Mouse (Mus musculus): Measurements from ENCODE around the gene Ngf. TPM values are rescaled to one million over a fixed set of nuclear protein-coding genes. Genes with fewer than 3 reads are reported as not detected.

Gene Ngf
- polyA plus RNA-seq, 1 experiment from 2014 or later, result 0.92 TPM

- no peak overlapping the region for H3K9ac ChIP-seq (replicated peaks)
These were observed 51.3 kb downstream of the Ngf start for GRCm38 (mm10) chr3:102521061-102521460.

DNA sequence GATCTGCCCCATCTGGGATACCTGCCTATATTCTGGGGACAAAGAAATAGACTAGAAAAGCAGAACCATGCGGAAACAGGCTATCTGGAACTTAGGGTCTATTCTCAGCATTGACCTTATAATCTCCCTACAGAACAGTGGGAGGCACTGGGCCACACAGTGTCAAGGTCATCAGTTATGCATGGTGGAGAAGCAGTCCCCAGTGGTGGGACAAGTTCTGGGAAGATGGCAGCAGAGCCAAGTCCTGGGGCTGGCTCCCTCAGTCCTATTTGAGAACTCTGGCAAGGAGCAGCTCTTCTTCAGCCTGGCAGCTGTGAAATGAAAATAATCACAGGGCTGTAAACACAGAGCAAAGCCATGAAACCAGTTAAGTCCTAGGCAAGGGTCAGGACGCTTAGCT lies 54.0 kb downstream of the Ngf start:
- Histone ChIP-seq H3K36me3 (replicated peaks; ENCODE audit: insufficient read depth, low read length) (no peaks in the 10 kb centered on the region), H3K4me2 (ENCODE audit: low read depth, low read length) (no peak overlapping the region), H3K4me3 (ENCODE audit: low read depth, low read length) (no peak overlapping the region), H3K4me1 (ENCODE audit: insufficient read depth) (no peaks in the 10 kb centered on the region), H3K27ac (ENCODE audit: low read depth) (no peak overlapping the region), H3K27me3 (ENCODE audit: insufficient read depth, low read length) (no peaks in the 10 kb centered on the region), H3K9ac (replicated peaks) (no peak overlapping the region), H3K9me3 (ENCODE audit: low read length) (no peaks in the 10 kb centered on the region)
- DNase-seq (no peak), ATAC-seq (no peak)
- 64% methylated on average over 2 of the region's 2 CpGs for WGBS (ENCODE audit: insufficient replicate concordance)
- TF ChIP-seq EP300 (IDR thresholded peaks at IDR 0.05; ENCODE audit: low read depth) (no peak), CTCF (IDR thresholded peaks at IDR 0.05; ENCODE audit: low read depth) (no peak)

More at GRCm38 (mm10) chr3:102521061-102521460, 51.3 kb downstream of the Ngf start:
- no peak for DNase-seq
- 71% methylated on average over 5 of the region's 5 CpGs for WGBS (ENCODE audit: insufficient replicate concordance)
- Histone ChIP-seq H3K27me3 (ENCODE audit: insufficient read depth, low read length) (no peaks in the 10 kb centered on the region), H3K4me1 (ENCODE audit: insufficient read depth) (no peaks in the 10 kb centered on the region), H3K27ac (ENCODE audit: low read depth) (no peak overlapping the region), H3K4me2 (ENCODE audit: low read depth, low read length) (no peak overlapping the region), H3K36me3 (replicated peaks; ENCODE audit: insufficient read depth, low read length) (no peaks in the 10 kb centered on the region), H3K4me3 (ENCODE audit: low read depth, low read length) (no peak overlapping the region), H3K9me3 (ENCODE audit: low read length) (no peaks in the 10 kb centered on the region)
- TF ChIP-seq EP300 (IDR thresholded peaks at IDR 0.05; ENCODE audit: low read depth) (no peak), CTCF (IDR thresholded peaks at IDR 0.05; ENCODE audit: low read depth) (no peak)
- no peak for ATAC-seq

GRCm38 (mm10) chr3:102524951-102525350 lies 55.2 kb downstream of the Ngf start:
- ATAC-seq (no peak), DNase-seq (no peak)
- Histone ChIP-seq H3K9ac (replicated peaks) (no peak overlapping the region), H3K36me3 (replicated peaks; ENCODE audit: insufficient read depth, low read length) (no peaks in the 10 kb centered on the region), H3K9me3 (ENCODE audit: low read length) (no peaks in the 10 kb centered on the region), H3K4me3 (ENCODE audit: low read depth, low read length) (no peak overlapping the region), H3K4me2 (ENCODE audit: low read depth, low read length) (no peak overlapping the region), H3K4me1 (ENCODE audit: insufficient read depth) (no peaks in the 10 kb centered on the region), H3K27me3 (ENCODE audit: insufficient read depth, low read length) (no peaks in the 10 kb centered on the region), H3K27ac (ENCODE audit: low read depth) (no peak overlapping the region)
- WGBS (ENCODE audit: insufficient replicate concordance), result 68% methylated on average over 7 of the region's 7 CpGs
- no peak for TF ChIP-seq CTCF (IDR thresholded peaks at IDR 0.05; ENCODE audit: low read depth)
- no peak for TF ChIP-seq EP300 (IDR thresholded peaks at IDR 0.05; ENCODE audit: low read depth)

DNA sequence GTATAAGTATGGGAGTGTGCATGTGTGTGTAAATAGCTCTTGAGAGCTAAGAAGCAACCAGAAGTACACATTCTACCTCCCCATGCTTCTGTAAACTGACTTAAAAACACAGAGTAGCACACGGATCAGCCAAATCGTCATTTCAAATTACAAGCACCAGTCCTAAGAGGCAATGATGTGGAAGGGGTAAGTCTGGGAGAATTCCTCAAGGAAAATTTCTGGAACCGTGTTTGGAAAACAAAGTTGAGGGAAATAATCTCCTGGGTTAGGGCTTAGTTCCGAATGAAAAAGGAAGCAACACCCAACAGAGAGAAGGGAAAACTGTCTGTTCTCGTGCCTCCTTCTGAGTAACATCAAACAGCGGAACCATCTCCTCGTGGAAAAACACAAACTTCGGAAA lies 56.1 kb downstream of the Ngf start:
- no peak for TF ChIP-seq EP300 (IDR thresholded peaks at IDR 0.05; ENCODE audit: low read depth)
- TF ChIP-seq CTCF (IDR thresholded peaks at IDR 0.05; ENCODE audit: low read depth), result no peak
- no peaks in the 10 kb centered on the region for H3K27me3 ChIP-seq (ENCODE audit: insufficient read depth, low read length)
- no peak overlapping the region for H3K9ac ChIP-seq (replicated peaks)
- H3K4me1 ChIP-seq (ENCODE audit: insufficient read depth), result no peaks in the 10 kb centered on the region
- no peaks in the 10 kb centered on the region for H3K36me3 ChIP-seq (replicated peaks; ENCODE audit: insufficient read depth, low read length)
- no peaks in the 10 kb centered on the region for H3K9me3 ChIP-seq (ENCODE audit: low read length)
- H3K27ac ChIP-seq (ENCODE audit: low read depth), result no peak overlapping the region
- DNase-seq (no peak), ATAC-seq (no peak)
- 64% methylated on average over 8 of the region's 8 CpGs for WGBS (ENCODE audit: insufficient replicate concordance)
- no peak overlapping the region for H3K4me3 ChIP-seq (ENCODE audit: low read depth, low read length)
- H3K4me2 ChIP-seq (ENCODE audit: low read depth, low read length), result no peak overlapping the region

DNA sequence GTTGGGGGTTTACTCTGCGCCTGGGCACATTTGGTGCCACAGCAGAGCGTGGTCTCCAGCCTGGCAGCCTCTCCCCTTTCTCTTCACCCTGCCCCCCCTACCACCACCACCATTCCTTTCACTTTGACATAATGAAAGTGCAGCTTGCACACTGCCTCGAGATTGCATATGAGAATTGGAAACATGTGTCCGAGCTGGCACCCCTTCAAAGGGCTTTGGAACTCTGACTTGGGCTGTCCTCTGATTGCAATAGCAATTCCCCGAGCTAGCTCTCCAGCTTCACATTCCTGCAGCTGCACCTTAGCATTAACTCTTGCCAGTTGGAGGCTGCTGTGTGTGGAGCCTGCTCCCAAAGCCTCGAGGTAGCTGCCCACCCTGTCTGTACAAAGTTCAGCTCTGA lies 56.8 kb downstream of the Ngf start:
- no peaks in the 10 kb centered on the region for H3K4me1 ChIP-seq (ENCODE audit: insufficient read depth)
- H3K9me3 ChIP-seq (ENCODE audit: low read length), result no peaks in the 10 kb centered on the region
- DNase-seq (no peak), ATAC-seq (no peak)
- H3K4me2 ChIP-seq (ENCODE audit: low read depth, low read length), result no peak overlapping the region
- no peak overlapping the region for H3K4me3 ChIP-seq (ENCODE audit: low read depth, low read length)
- no peaks in the 10 kb centered on the region for H3K27me3 ChIP-seq (ENCODE audit: insufficient read depth, low read length)
- no peak overlapping the region for H3K9ac ChIP-seq (replicated peaks)
- TF ChIP-seq EP300 (IDR thresholded peaks at IDR 0.05; ENCODE audit: low read depth), result no peak
- no peak for TF ChIP-seq CTCF (IDR thresholded peaks at IDR 0.05; ENCODE audit: low read depth)
- no peaks in the 10 kb centered on the region for H3K36me3 ChIP-seq (replicated peaks; ENCODE audit: insufficient read depth, low read length)
- WGBS (ENCODE audit: insufficient replicate concordance), result 65% methylated on average over 6 of the region's 6 CpGs
- H3K27ac ChIP-seq (ENCODE audit: low read depth), result no peak overlapping the region

DNA sequence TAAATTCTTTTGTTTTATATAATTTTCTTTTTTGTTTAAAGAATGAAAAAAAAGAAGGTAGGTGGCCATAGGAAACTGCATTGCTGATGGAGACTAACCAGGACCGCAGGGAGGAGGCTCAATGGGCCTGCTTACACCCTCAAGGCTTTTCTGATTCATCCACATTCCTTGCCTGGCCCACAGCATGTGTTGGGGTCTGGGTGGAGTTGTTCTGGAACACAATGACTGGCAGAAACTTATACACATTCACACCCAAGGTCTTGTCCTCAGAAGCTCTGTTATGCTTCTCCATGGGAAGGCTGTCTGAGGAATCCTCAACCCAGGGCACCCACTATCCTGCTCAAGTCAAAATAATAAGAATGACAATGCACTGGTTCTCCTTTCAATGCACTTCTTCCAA lies 65.0 kb downstream of the Ngf start:
- no peak for TF ChIP-seq EP300 (IDR thresholded peaks at IDR 0.05; ENCODE audit: low read depth)
- no peak for TF ChIP-seq CTCF (IDR thresholded peaks at IDR 0.05; ENCODE audit: low read depth)
- Histone ChIP-seq H3K4me3 (ENCODE audit: low read depth, low read length) (no peak overlapping the region), H3K36me3 (replicated peaks; ENCODE audit: insufficient read depth, low read length) (no peaks in the 10 kb centered on the region), H3K4me1 (ENCODE audit: insufficient read depth) (no peaks in the 10 kb centered on the region), H3K9ac (replicated peaks) (no peak overlapping the region), H3K9me3 (ENCODE audit: low read length) (no peaks in the 10 kb centered on the region), H3K4me2 (ENCODE audit: low read depth, low read length) (no peak overlapping the region), H3K27ac (ENCODE audit: low read depth) (no peak overlapping the region), H3K27me3 (ENCODE audit: insufficient read depth, low read length) (no peaks in the 10 kb centered on the region)
- 58% methylated on average over 1 of the region's 1 CpGs for WGBS (ENCODE audit: insufficient replicate concordance)
- ATAC-seq, result no peak
- DNase-seq, result no peak

DNA sequence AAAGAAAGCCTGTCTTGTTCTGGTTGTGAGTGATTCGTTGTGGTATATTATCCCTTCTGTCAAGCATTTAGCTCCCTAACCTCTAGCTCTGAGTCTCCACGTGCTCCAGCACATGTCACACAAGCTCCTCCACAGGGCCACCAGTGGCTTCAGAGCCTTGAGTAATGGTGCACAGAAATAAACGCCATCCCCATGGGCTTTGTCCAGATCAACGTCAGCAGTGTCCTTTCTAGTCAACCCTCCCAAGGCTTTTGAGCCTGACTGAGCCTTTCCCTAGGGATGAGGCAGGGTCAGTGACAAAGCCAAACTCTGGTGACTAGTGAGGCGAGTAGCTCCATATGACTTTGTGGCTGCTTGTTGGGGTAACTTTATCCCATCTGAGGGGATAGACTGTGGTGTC lies 73.9 kb downstream of the Ngf start:
- TF ChIP-seq EP300 (IDR thresholded peaks at IDR 0.05; ENCODE audit: low read depth), result no peak
- no peak for TF ChIP-seq CTCF (IDR thresholded peaks at IDR 0.05; ENCODE audit: low read depth)
- Histone ChIP-seq H3K4me1 (ENCODE audit: insufficient read depth) (no peaks in the 10 kb centered on the region), H3K4me2 (ENCODE audit: low read depth, low read length) (no peak overlapping the region), H3K36me3 (replicated peaks; ENCODE audit: insufficient read depth, low read length) (no peaks in the 10 kb centered on the region), H3K4me3 (ENCODE audit: low read depth, low read length) (no peak overlapping the region), H3K9me3 (ENCODE audit: low read length) (no peaks in the 10 kb centered on the region), H3K27me3 (ENCODE audit: insufficient read depth, low read length) (no peaks in the 10 kb centered on the region), H3K9ac (replicated peaks) (no peak overlapping the region), H3K27ac (ENCODE audit: low read depth) (no peak overlapping the region)
- ATAC-seq (no peak), DNase-seq (no peak)
- WGBS (ENCODE audit: insufficient replicate concordance), result 74% methylated on average over 5 of the region's 5 CpGs
